Mouse (Mus musculus) olfactory bulb, adult 2 months (tissue): ENCODE measurements at regions not wholly inside any gene's neighbourhood (a gene's known extent, or its start where the extent isn't known, plus 50 kb on each side); places are given as distances from the start of the nearest gene placed in this dataset.

Experiments used
- CTCF ChIP-seq: fragments of 200-500 bp; IDR thresholded peaks from 2 replicates; pipeline ENCODE4 v1.5.1; 2012; ENCODE audit warnings: low read depth, mild to moderate bottlenecking, low read length, moderate library complexity; ENCODE audit not compliant: insufficient read depth
- POLR2A ChIP-seq: fragments of 200-500 bp; IDR thresholded peaks from 2 replicates; pipeline ENCODE4 v1.6.1; 2012; ENCODE audit warnings: mild to moderate bottlenecking, low read depth, low read length, moderate library complexity; ENCODE audit not compliant: insufficient read depth

DNA sequence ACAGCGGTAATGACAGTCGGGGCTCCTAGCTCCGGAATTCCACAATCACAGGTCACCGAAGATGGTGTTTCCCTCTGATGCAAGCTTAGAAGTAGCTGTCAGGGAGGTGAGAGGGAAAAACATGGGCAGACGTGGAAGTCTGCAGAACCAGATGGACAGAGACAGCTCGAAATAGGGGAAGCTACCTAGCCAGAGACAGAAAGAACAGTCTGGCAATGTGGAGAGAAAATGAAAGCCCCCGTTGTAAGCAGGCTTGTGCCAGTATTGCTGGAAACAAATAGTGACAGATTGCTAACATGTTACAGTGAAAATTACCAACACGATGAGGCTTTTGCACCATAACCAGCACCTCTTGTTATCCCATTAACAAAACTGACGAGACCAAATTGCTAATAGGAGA is 173.0 kb upstream of the Zfp703 start:
- TF ChIP-seq POLR2A, result no peak
- TF ChIP-seq CTCF, result no peak
